Comparison of ENCODE assay signal across 8 mouse cellular contexts in genomic region chr12:80013577-80013903, GRCm38 (mm10).
DNase-seq lines count a peak whose midpoint lies in the region; ATAC-seq and TF ChIP-seq lines count a peak whose summit lies in the region.

No protein-coding gene starts in this region.

- WGBS in kidney, embryonic 16.5 days, result 55% methylated on average over 6 of the region's 6 CpGs
- 54% methylated on average over 6 of the region's 6 CpGs for WGBS in forebrain, postnatal 0 days
- WGBS in limb, embryonic 14.5 days, result 30% methylated on average over 6 of the region's 6 CpGs
- 37% methylated on average over 6 of the region's 6 CpGs for WGBS in neural tube, embryonic 14.5 days

- H3K4me3 ChIP-seq in kidney, embryonic 16.5 days (ENCODE audit: low read length), result no peak overlapping the region
- H3K4me3 ChIP-seq in forebrain, postnatal 0 days (ENCODE audit: low read depth, low read length), result no peak overlapping the region
- no peak overlapping the region for H3K4me3 ChIP-seq in limb, embryonic 14.5 days (replicated peaks; ENCODE audit: low read length)
- no peak overlapping the region for H3K4me3 ChIP-seq in neural tube, embryonic 14.5 days (ENCODE audit: low read depth, low read length)

- peak overlapping the region; percentile 89 for H3K27ac ChIP-seq in kidney, embryonic 16.5 days (ENCODE audit: low read length)
- H3K27ac ChIP-seq in forebrain, postnatal 0 days (ENCODE audit: low read depth, low read length), result peak overlapping the region; percentile 75
- H3K27ac ChIP-seq in limb, embryonic 14.5 days (replicated peaks; ENCODE audit: low read depth, low read length), result peak overlapping the region; percentile 83
- peak overlapping the region; percentile 18; the same call in 1 of the 2 replicates for H3K27ac ChIP-seq in neural tube, embryonic 14.5 days (ENCODE audit: low read depth, low read length)

- no peaks in the 10 kb centered on the region for H3K9me3 ChIP-seq in kidney, embryonic 16.5 days (ENCODE audit: low read length)
- H3K9me3 ChIP-seq in forebrain, postnatal 0 days (ENCODE audit: low read length), result no peaks in the 10 kb centered on the region
- no peaks in the 10 kb centered on the region for H3K9me3 ChIP-seq in limb, embryonic 14.5 days (ENCODE audit: control insufficient read depth, low read length)
- no peaks in the 10 kb centered on the region for H3K9me3 ChIP-seq in neural tube, embryonic 14.5 days (ENCODE audit: control insufficient read depth, low read length)

- no peak for DNase-seq in kidney, postnatal 25 days
- DNase-seq in forebrain, postnatal 0 days, result no peak
- DNase-seq in limb, embryonic 14.5 days (ENCODE audit: low spot score), result no peak
- DNase-seq in gastrocnemius, postnatal 14 days, result no peak
- no peak for DNase-seq in adrenal gland, adult (ENCODE audit: inconsistent age in 2 of 2, low spot score in 1 of 2)
- DNase-seq in ovary, postnatal 10 days (ENCODE audit: low spot score), result no peak

- intact Hi-C loops in gastrocnemius, postnatal 14 days (cut with DNase I; ENCODE audit: low total_unique reads), result no loop called here

- H3K36me3 ChIP-seq in kidney, embryonic 16.5 days (ENCODE audit: insufficient read depth, low read length), result no peaks in the 10 kb centered on the region
- no peaks in the 10 kb centered on the region for H3K36me3 ChIP-seq in forebrain, postnatal 0 days (ENCODE audit: insufficient read depth)
- H3K36me3 ChIP-seq in limb, embryonic 14.5 days (ENCODE audit: control insufficient read depth, insufficient read depth, low read length), result no peaks in the 10 kb centered on the region
- no peaks in the 10 kb centered on the region for H3K36me3 ChIP-seq in neural tube, embryonic 14.5 days (ENCODE audit: control insufficient read depth, insufficient read depth, low read length)

- H3K4me1 ChIP-seq in kidney, embryonic 16.5 days (ENCODE audit: insufficient read depth, low read length), result peaks cover 45% of the 10 kb centered on the region
- H3K4me1 ChIP-seq in forebrain, postnatal 0 days (ENCODE audit: insufficient read depth), result peaks cover 3% of the 10 kb centered on the region; the same call in 1 of the 2 replicates
- peaks cover 38% of the 10 kb centered on the region for H3K4me1 ChIP-seq in limb, embryonic 14.5 days (ENCODE audit: control insufficient read depth, insufficient read depth, low read length)
- H3K4me1 ChIP-seq in neural tube, embryonic 14.5 days (ENCODE audit: control insufficient read depth, insufficient read depth, low read length), result peaks cover 8% of the 10 kb centered on the region

- H3K4me2 ChIP-seq in kidney, embryonic 16.5 days (replicated peaks; ENCODE audit: low read depth, low read length), result peak overlapping the region; percentile 31
- peak overlapping the region; percentile 42 for H3K4me2 ChIP-seq in forebrain, postnatal 0 days (ENCODE audit: low read depth)
- peak overlapping the region; percentile 35 for H3K4me2 ChIP-seq in limb, embryonic 14.5 days (replicated peaks; ENCODE audit: low read depth, low read length, severe bottlenecking)
- peak overlapping the region; percentile 36; the same call in 1 of the 2 replicates for H3K4me2 ChIP-seq in neural tube, embryonic 14.5 days (ENCODE audit: low read depth, low read length)

- H3K9ac ChIP-seq in kidney, embryonic 16.5 days (replicated peaks; ENCODE audit: low read length), result no peak overlapping the region
- H3K9ac ChIP-seq in forebrain, postnatal 0 days, result 0 out of 2 replicates have a peak overlapping the region, but pooled peaks have one; percentile 41
- H3K9ac ChIP-seq in limb, embryonic 14.5 days (ENCODE audit: low read depth, low read length, severe bottlenecking), result no peak overlapping the region
- H3K9ac ChIP-seq in neural tube, embryonic 14.5 days (replicated peaks; ENCODE audit: low read depth, low read length), result no peak overlapping the region

- H3K27me3 ChIP-seq in kidney, embryonic 16.5 days (ENCODE audit: insufficient read depth, low read length), result no peaks in the 10 kb centered on the region
- H3K27me3 ChIP-seq in forebrain, postnatal 0 days (ENCODE audit: insufficient read depth, low read length), result no peaks in the 10 kb centered on the region
- no peaks in the 10 kb centered on the region for H3K27me3 ChIP-seq in limb, embryonic 14.5 days (ENCODE audit: control insufficient read depth, insufficient read depth, low read length)
- no peaks in the 10 kb centered on the region for H3K27me3 ChIP-seq in neural tube, embryonic 14.5 days (ENCODE audit: control insufficient read depth, insufficient read depth, low read length)

- no peak for TF ChIP-seq CTCF in forebrain, postnatal 0 days (IDR thresholded peaks at IDR 0.05; ENCODE audit: low read depth)

- TF ChIP-seq POLR2A in limb, embryonic 14.5 days (IDR thresholded peaks at IDR 0.05; ENCODE audit: borderline replicate concordance, extremely low read depth, insufficient read depth, insufficient read length), result no peak

- no peak for ATAC-seq in kidney, embryonic 16.5 days (ENCODE audit: low FRiP score, low TSS enrichment)
- ATAC-seq in forebrain, postnatal 0 days, result no peak
- ATAC-seq in limb, embryonic 14.5 days (ENCODE audit: low FRiP score, low read depth), result no peak
- ATAC-seq in neural tube, embryonic 14.5 days (ENCODE audit: low read depth), result no peak

Comparison
In these comparisons a context has a peak if more than half of its experiments do, and no peak if none do; other contexts are left out.
1. H3K27ac ChIP-seq: peak in every context shown above with its lines; median percentile 89 in kidney, embryonic 16.5 days; 83 in limb, embryonic 14.5 days; 75 in forebrain, postnatal 0 days; 18 in neural tube, embryonic 14.5 days.